Mouse (Mus musculus): Measurements from ENCODE around the gene Gm11541. TPM values are rescaled to one million over a fixed set of nuclear protein-coding genes. Genes with fewer than 3 reads are reported as not detected.
"Not testable (repeated sequence)": the region's sequence is repeated elsewhere in the genome, so short reads cannot be mapped to it uniquely, and the experiment has no call there.

Gm11541 gene
- total RNA-seq, 2 experiments from 2014 or later = not detected

- DNase-seq (ENCODE audit: low spot score in 2 of 2) = no peak
Measured at GRCm38 (mm10) chr11:94697703-94698464, 6.4 kb downstream of the Gm11541 start.

- no peak for DNase-seq (ENCODE audit: low spot score in 2 of 2)
Measured at GRCm38 (mm10) chr11:94697140-94697539, 7.2 kb downstream of the Gm11541 start.

- DNase-seq (ENCODE audit: low spot score in 2 of 2) = no peak
Measured at GRCm38 (mm10) chr11:94695508-94695907, 8.8 kb downstream of the Gm11541 start.

GRCm38 (mm10) chr11:94692502-94692901, 11.8 kb downstream of the Gm11541 start:
- DNase-seq (ENCODE audit: low spot score in 2 of 2) = not testable (repeated sequence)

GRCm38 (mm10) chr11:94687178-94687577, 17.1 kb downstream of the Gm11541 start:
- DNase-seq (ENCODE audit: low spot score in 2 of 2) = no peak

GRCm38 (mm10) chr11:94682427-94682826, 21.9 kb downstream of the Gm11541 start:
- no peak for DNase-seq (ENCODE audit: low spot score in 2 of 2)

GRCm38 (mm10) chr11:94681640-94682039, 22.7 kb downstream of the Gm11541 start:
- DNase-seq (ENCODE audit: low spot score in 2 of 2) = no peak

GRCm38 (mm10) chr11:94680639-94681038, 23.7 kb downstream of the Gm11541 start:
- DNase-seq (ENCODE audit: low spot score in 2 of 2) = no peak

GRCm38 (mm10) chr11:94677607-94678145, 26.6 kb downstream of the Gm11541 start:
- no peak for DNase-seq (ENCODE audit: low spot score in 2 of 2)

GRCm38 (mm10) chr11:94676754-94677606, 27.3 kb downstream of the Gm11541 start, which contains the start of gene Xylt2:
TSS of gene Xylt2 (minus strand) at chr11:94677515.
- peak; percentile 93 to 95 for DNase-seq (ENCODE audit: low spot score in 2 of 2)

- no peak for DNase-seq (ENCODE audit: low spot score in 2 of 2)
Measured at GRCm38 (mm10) chr11:94676308-94676707, 28.0 kb downstream of the Gm11541 start.

GRCm38 (mm10) chr11:94675446-94675845, 28.9 kb downstream of the Gm11541 start:
- no peak for DNase-seq (ENCODE audit: low spot score in 2 of 2)

GRCm38 (mm10) chr11:94674984-94675383, 29.3 kb downstream of the Gm11541 start:
- no peak for DNase-seq (ENCODE audit: low spot score in 2 of 2)

GRCm38 (mm10) chr11:94665281-94665680, 39.0 kb downstream of the Gm11541 start:
- DNase-seq (ENCODE audit: low spot score in 2 of 2) = no peak

GRCm38 (mm10) chr11:94661344-94661743, 43.0 kb downstream of the Gm11541 start:
- no peak for DNase-seq (ENCODE audit: low spot score in 2 of 2)

GRCm38 (mm10) chr11:94653663-94654436, 50.4 kb downstream of the Gm11541 start, which contains the start of the genes Mrpl27 and Eme1:
TSS of gene Mrpl27 (plus strand) at chr11:94653767.
TSS of gene Eme1 (minus strand) at chr11:94653964.
- peak; percentile 83 to 86 for DNase-seq (ENCODE audit: low spot score in 2 of 2)

- no peak for DNase-seq (ENCODE audit: low spot score in 2 of 2)
Measured at GRCm38 (mm10) chr11:94652973-94653372, 51.3 kb downstream of the Gm11541 start.

GRCm38 (mm10) chr11:94651241-94651640, 53.1 kb downstream of the Gm11541 start:
- DNase-seq (ENCODE audit: low spot score in 2 of 2) = not testable (repeated sequence)

- DNase-seq (ENCODE audit: low spot score in 2 of 2) = no peak
Measured at GRCm38 (mm10) chr11:94646457-94646856, 57.8 kb downstream of the Gm11541 start.

Measured in adrenal gland, adult 18-20 months (tissue).